Mouse (Mus musculus) lung, postnatal 14 days (tissue): ENCODE measurements at regions not wholly inside any gene's neighbourhood (a gene's known extent, or its start where the extent isn't known, plus 50 kb on each side); places are given as distances from the start of the nearest gene placed in this dataset.

Experiments
- DNase-seq: peaks from one replicate; pipeline ENCODE4 v3.0.0; 2021

DNA sequence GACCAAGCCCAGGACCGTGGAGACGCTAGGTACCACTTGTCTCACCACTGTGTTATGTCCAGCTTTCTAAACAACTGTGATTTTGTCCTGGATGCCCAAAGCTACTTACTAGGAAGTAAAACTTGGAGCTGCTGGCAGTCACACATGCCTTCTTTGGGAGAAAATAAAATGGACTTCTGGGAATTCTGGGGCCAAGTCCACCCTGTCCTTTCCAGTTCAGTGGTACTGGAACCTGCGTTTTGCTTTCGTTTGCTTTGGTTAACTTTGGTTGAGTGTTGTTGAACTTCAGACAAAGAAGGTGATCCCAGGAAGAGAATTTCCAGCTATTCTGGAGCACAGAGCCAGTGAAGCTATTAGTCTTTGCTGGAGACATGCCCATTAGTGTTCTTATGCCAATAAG is 139.8 kb downstream of the Gm9817 start:
- no peak for DNase-seq

DNA sequence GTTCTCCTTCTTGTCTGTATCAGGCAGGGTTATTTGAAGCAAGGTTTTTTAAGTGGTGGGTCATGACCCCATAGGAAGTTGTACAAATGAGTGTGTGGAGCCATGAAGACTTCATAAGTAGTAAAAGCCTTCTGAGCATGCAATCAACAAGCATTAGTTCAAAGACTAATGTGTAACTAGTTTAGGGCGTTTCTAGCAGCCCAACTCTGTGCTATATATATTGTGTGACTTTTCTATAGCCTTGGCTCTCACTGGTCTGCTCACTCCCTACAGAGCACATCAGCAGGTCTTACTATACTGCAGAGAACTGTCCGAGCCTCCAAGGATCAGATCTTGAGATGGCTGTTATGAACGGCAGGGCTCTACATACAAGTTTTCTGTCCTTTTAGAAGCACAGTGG is 141.2 kb downstream of the Gm9817 start:
- no peak for DNase-seq

DNA sequence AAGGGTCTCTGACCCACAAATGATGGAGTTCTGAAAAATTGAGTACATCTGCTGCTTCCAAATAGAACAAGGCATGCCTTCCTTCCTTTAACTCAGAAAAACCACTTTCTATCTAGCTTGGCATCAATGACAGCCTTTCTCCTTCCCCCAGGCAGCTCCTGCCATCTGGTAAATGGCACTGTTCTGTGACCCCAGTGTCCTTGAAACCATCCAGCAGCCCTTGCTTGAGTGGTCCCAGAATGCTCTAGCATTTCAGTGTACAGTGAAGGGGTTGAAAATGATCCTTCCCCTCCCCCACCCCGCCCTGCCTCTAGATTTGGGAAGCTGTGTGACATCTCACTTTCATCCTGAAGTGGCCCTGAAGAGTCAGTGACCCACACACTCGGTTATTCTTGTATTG is 152.3 kb downstream of the Gm9817 start:
- no peak for DNase-seq

DNA sequence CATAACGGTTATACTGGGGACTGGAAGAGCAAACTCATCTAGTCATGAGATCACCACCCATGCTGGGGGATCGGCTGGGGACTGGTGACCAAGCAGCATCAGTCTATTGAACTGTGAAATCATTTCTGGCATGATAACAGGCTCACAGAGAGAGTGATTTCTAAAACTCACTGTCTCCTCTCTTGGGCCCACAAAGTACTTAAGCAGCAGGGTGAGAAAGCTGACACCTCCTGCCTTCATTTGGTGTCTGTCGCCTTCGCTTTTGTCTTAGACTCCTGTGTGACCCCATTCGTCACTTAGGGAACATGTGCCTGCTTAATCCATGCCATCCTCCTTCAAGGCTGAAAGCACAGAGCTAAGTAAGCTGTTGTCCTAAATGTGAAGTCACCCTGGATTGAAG is 154.3 kb upstream of the Mylip start:
- DNase-seq = no peak

DNA sequence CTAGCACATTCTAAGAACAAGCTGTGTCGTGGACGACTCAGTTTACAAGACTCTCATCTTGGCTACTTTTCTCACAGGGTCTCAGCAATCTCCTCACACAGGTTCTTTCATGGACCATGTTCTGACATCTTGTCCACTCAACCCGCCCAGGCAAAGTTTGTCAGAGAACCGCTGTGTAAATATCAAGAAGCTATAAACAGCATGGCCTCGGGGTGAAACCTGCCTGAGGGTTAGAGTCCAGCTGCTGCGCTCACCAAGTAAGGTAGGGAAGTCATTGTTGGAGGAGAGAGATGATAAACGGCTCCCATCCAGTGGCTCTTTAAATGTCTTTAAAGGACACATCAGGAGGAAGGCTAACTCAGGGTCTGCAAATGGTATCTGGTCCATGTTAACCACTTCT is 151.3 kb upstream of the Mylip start:
- DNase-seq = no peak

DNA sequence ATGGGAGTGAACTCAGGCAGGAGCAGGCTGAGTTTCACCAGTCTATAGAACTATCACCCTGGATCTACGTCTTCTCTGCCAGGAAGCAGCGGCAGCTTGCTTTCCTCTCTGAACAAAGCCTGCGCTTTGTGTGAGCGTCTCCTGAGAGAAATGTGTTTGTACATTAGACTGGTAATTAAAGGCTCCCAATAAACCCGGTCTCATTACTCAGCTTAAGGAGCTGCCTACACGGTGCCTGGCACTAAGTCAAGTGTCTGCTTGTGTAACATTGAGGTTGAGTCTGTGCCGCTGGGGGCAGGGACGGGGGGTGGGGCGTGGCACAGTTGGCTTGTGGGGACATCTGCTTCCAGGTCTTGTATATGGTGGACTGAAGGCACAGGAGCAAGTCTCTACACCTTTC is 150.4 kb upstream of the Mylip start:
- DNase-seq = peak; percentile 47

DNA sequence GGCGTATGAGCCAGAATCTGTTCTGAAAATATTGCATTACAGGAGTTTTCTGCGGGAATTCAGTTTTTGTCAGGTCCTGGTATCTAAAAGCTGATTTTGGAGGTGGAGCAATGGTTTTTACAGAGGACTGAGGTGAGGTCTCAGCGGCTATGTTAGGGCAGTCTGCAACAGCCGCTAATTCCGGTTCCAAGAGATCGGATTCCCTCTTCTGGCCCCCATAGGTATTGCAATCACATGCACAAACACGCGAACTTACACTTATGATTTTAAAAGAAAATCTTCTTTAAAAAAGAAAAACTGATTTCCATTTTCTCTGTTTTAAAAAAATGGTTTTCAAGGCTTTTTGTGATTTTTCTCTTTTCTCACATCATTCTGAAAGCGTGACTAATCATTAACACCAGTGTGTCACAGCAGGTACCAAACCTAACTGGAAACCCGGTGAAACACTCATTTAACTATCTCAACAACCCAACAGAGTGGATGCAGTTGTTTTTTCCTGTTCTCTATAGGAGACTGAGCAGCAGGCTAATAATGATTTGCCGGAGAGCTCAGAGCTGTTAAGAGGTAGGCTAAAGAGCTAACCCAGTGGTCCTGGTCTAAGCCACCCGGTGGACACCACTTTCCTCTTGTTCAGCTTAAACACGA is 149.4 kb upstream of the Mylip start:
- DNase-seq = no peak

DNA sequence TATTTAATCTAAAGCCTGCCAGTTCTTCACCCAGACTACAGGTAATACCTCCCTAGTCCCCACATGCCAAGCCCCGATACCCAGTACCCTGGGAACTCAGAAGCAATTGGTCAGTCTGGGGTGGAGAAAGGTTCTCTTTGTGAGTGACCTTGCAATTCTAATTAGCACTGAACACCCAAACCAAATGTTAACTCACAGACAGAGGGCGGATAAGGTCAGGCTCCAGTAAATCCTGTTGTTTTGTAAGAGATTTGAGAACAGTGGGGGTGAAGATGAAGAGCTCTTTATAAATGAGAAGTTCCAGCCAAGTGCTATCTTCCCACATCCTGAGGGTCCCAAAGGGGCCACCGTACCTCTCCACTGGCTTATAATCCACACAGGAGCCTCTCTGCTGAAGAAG is 147.3 kb upstream of the Mylip start:
- DNase-seq = no peak

DNA sequence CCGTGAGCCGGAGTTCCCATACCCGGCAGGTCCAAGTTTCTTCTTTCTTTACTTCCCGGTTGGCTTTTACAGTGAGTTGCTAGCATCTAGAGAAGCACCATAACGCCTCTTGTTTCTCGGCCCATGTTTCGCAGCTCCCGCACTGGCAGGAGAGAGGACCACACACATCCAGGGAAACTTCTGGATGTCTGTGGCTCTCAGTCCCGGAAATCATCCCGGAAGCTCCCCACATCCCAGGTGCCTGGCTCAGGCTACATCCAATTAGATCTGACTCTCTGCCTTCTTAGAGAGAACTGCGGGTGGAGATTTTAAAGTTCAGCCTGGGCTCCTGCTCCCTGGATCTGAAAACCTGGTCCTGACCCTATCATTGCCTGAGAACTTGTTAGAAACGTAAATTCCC is 146.8 kb upstream of the Mylip start:
- no peak for DNase-seq

DNA sequence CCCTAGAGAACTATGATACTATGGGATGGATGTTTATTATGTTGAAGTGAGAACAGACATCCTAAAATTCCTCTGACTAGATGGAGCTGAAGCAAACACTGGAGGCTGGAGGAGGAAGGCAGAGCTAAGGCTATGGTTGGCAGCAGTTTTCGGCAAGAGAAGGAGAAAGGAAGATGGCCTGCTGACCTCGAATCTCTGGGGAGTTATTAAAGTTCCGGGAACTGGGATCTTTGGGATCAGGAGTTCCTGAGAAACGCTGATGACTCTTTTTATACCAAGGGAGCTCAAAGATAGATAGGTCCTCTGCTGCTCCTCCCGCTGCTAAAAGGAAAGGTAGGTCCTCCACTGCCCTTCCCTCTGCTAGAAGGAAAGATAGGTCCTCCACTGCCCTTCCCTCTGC is 143.9 kb upstream of the Mylip start:
- DNase-seq = no peak

DNA sequence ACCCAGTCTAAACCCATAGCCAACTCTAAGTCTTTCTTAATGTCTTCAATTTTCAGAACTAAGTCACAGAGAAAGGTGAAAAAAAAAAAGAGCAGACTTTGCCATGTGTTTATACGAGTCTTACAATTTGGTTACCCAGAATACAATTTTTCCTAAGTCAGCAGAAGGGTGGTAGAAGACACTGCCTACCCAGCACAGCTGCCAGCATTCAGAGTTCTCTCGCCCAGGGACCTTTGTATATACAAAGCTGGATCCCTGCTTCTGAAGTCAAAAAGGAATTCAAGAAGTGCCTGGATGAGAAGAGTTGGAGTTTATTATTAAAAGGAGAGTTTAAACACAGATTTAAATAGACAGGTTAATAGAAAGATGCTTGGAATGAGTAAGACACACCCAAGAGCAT is 143.2 kb upstream of the Mylip start:
- no peak for DNase-seq

DNA sequence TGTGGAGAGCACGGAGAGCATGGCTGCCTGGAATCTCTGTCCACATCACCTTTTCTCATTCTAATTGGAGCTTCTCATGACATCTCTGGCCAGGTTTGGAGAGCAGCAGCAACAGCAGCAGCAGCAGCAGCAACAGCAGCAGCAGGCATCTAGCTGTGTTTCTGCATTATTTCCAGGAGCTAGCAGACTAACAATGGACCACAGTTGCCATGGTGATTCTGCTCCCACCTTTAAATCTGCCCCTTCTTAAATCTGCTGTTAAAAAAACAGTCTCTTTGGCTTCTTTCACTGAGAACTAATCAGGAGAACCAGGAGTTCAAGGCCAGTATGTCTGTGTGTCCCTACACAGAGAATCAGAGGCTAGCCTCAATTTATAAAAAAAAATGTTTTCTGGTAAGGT is 139.5 kb upstream of the Mylip start:
- DNase-seq = no peak

DNA sequence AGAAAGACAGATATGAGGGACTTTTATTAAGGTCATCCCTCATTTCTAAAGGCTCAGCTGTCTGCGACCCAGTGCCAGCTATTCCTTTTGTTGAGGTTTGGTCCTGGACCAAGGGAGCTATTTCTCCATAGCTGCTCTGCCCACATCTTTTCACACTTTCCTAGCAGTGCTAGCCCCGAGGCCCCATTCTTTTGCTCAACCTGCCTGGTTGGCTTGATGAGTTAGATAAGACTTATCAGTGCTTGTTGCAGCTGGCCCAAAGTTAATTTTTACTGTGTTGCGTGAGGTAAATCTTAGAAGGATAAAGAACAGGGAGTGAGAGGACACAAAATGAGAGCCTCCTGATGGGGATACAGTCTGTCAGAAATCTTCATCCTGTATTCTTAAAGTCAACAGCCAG is 138.5 kb upstream of the Mylip start:
- no peak for DNase-seq

DNA sequence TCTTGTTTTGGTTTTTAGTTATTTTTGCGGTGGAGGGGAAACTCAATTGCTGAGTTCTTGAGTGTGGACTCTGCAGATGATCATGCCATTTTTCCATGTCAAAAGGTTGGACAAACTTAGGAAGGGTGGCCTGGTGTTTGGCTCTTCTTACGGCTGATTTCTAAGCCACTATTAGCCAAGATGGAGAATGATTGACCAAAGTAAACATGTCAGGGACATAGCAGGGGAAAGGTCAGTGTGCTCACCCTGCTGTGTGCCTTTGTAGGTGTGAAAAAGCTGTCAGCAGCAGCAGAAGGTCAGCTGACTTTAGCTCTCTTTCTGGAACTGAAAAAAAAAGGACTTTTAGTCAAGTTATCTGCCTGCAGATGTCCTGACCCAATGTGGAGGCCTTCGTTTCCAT is 137.4 kb upstream of the Mylip start:
- DNase-seq = no peak

DNA sequence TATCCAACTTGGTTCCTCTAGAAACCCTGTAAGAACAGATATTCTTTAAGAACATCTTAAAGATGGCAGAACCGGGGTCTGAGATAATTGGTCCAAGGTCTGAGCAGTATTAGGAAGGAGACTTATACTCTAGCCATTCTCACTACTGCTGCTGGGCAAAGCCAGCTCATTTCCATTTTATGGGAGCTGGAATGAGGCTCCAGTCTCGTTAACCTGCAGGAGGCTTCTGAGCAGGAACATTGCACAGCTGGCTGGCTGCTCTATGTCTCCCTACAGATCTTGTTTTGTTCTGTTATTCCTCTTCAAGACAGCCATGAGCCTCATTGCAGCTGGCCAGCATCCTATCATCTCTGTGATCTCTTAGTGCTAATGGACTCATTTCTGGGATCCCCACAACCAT is 136.3 kb upstream of the Mylip start:
- DNase-seq = no peak

DNA sequence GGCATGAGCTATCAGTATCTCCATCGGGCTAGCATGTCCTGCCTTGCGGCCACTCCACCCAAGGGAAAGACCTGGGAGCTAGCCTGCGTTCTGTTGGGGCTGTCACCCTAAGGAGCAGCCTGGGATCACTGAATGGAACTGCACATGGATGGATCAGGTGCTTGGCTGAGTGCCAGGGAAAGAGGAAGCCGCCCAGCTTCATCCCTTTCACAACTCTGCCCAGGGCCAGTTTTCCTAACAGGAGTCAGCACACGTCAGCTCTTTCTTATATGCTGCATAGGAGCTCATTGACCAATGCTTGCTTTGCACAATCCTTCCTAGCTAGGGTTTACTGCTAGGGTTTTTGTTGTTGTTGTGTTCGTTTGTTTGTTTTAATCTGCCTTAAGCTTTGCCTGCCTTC is 134.3 kb upstream of the Mylip start:
- DNase-seq = no peak

DNA sequence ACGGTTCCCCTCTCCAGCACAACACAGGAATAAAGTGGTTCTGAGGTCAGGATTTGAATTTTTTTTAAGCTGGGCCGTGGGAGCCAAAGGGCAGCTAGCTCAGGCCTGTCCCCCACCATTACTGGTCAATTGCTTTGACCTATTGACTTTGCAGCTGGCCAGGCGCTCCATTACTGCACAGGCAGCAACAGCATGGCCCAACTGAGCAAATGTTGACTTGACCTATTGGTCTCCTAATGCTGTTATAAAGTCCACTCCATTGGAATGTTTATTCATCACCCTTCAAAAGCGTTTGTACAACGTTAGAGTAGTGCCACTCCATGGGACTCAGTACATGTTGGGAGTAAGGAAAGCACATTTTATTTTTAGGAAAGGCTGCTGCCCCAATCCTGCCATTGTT is 127.5 kb upstream of the Mylip start:
- DNase-seq = peak; percentile 30

DNA sequence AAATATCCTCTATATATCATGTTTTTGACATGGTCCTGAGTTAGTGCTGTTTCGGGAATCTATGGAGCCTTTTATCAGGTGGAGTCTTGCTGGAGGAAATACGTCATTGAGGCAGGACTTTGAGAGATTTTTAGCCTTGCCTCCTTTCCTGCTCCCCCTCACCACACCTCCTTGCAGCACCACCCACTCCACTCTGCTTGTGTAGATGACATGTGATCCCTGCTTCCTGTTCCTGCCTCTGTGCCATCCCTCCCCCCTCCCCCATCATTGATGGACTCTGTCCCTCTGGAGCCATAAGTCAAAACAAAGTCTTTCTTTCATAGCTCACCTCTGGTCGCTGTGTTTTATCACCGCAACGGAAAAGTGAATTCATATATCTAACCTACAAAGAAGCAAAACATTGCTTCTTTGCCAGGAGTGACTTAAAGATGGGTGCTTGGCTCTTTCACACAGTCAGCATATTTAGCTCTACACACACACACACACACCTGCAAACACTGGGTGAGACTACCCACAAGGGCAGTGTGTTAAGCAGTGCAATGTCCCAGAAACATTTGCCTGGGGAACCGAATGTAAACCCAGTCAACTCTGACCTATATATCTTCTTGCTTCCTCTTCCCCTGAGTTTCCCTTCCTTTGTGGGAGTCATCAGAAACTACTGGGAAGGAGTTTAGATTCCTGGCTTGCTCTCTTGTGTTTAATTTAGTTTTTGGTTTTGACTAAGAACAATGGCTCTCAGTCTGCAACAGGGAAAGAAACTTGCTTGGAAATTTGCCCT is 123.1 kb upstream of the Mylip start:
- DNase-seq = no peak

DNA sequence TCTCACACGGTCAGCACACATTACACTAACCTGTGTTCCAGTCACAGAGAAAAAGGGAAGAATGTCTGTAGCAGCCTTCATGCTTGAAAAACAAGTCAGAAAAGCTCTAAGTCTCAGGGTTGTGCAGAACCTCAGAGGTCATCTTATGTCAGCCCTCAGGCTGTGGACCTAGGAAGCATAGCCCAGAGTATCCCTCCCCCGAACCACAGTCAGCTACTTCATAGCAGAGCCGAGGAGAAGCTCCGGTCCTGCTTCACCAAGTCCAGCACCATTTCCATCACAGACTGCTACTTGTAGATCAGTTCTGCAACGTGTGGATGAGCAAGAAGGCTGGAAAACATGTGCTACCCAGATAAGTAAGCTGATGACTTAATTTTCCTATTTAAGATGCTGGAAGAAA is 122.1 kb upstream of the Mylip start:
- DNase-seq = no peak

DNA sequence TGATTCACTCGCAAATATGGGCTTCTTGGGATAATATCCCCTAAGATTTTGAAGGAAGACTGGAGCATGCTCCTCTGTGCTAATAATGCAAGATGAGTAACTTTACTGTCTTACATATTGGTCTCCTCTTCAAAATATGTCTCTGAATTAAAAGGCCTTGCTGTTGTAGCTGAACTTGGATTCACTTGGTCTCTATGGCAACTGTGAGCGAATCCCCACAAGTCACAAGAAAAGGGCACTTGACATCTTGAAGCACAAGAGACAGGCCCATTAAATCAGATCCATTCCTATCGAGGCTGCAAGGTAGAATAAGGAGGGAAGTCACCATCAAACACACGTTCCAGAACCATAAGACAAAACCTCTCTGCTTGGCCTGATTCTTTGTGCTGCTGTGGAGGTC is 121.6 kb upstream of the Mylip start:
- no peak for DNase-seq

DNA sequence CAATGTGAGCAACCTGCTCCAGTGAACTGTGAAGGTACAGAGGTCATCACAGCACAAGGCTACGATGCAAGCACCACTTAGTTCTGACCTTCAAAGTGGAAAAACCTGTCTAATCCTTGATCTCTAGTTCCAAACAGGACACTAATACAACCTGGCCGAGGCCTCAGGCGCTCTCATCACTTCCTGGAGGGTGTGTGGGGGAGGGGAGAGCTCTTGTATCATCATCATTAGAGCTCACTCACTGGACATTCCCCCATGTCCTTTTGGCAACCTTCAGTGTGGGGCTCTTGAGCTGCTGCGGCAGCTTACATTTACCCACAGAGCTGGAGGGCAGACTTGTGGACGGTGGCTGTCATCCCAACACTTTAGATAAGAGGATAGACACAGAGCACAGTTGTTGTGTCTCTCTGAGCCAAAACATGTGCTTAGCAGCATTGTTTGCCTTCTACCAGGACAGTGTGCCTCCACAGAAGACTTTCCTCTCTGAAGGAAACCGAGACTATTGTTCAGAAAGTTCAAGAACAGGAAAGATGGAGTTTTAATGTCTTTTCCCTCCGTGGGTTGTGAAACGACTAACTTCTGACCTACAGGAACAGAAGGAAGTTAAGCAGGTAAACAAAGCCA is 115.2 kb upstream of the Mylip start:
- DNase-seq = peak; percentile 24

DNA sequence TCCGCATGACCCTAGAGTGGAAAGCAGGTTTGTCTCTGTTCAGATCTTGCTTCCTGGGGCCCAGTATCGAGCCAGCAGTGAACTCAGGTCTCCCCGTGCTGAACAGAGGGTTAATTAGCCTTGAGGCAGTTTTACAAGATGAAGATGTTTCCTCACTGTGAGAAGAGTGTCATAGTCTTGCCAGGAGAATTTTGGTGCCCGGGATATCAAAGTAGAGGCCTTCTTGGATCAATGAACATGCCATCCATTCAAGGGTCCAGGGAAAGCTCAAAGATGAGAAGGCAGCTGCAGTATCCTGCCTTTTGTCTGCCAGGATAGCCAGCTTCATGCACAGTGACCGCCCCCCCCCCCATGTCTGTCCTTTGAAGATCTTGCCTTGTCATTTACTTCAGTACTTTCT is 114.2 kb upstream of the Mylip start:
- DNase-seq = no peak

DNA sequence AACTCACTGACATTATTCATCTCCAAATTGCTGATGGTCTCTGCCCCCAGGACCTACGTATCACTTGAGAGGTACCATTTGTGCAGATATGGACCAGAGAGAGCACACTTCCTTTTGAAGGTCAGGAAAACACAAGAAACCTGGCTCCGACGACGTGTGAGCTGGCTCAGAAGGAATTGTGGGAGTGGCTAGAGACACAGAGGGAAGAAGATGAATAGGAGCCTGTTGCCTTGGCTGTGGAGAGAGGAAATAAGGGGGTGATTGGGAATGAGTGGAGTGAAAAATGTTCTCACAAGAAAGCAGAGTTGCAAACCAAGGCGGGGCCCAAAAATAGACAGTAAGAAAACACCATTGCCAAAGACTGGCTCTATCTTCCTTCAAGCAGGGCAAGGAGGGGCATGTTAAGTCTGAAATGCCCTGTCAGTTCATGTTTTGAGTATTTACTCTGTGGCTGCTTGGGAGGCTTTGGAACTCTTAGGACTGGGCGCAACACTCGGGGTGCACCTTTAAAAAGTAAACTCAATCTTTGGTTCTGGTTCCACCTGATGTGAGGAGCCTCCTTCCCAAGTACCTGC is 111.6 kb upstream of the Mylip start:
- DNase-seq = no peak

DNA sequence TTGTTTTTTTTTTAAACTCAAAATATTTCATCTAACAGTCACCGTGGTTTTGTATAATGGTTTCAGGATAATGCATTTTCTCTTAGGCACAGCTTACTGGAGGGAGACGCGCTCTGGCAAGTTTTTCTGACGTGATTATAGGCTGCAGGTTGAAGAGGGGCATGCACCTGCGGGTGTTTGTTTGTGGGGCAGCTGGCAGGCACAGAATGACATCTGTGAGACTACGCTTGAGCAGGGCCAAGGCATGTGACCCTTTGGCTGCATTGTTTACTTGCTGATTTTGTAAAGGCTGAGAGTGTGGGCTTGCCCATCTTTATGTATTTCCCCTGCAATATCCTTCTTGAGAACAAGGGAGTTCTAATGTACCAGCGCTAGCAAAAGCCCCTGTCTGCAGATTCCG is 108.4 kb upstream of the Mylip start:
- DNase-seq = no peak
